Mouse (Mus musculus): ENCODE data around the gene Vsir.

DNA sequence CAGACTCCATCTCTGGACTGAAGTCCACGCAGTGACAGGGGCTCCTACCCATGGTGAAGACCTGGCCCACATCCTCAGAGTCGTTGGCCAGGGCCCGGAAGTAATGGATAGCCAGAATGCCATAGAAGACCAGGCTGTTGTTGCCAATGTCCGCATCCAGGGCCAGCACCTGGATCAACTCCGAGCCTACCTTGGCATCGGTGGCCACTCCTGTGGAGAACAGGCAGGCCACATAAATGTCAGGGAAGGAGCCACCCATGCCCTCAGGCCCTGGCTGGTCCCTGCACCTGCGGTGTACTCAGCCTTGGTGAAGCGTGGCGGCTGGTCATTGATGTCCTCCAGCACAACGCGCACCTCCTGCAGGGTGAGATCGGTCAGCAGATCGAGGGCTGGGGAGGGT is 36.0 kb upstream of the Vsir start:
- TF ChIP-seq POLR2A (IDR thresholded peaks at IDR 0.05; ENCODE audit: insufficient read depth, low read depth, low read length): no peak
- no peak for TF ChIP-seq EP300 (IDR thresholded peaks at IDR 0.05; ENCODE audit: insufficient read depth, low read depth, low read length)
- no peak for TF ChIP-seq CTCF (IDR thresholded peaks at IDR 0.05)
